Mouse (Mus musculus) hindbrain, embryonic 14.5 days (tissue): ENCODE data around the gene Cnot2. TPM values are rescaled to one million over a fixed set of nuclear protein-coding genes. Genes with fewer than 3 reads are reported as not detected.

Experiments
- ATAC-seq: fragments of 200-750 bp; cut with Nextera tagmentation; 2 replicates; pipeline ENCODE4 v1.8.0; 2017; ENCODE audit warnings: moderate number of reproducible peaks, mild to moderate bottlenecking, moderate TSS enrichment, moderate library complexity; ENCODE audit not compliant: low FRiP score
- DNase-seq: peaks from one replicate; pipeline ENCODE4 v3.0.0-alpha.2; 2015; ENCODE audit warnings: low spot score
- H3K27ac ChIP-seq: fragments of 300-500 bp; sonication (generic); 2 replicates; pipeline ENCODE4 v1.5.1; 2014; ENCODE audit warnings: mild to moderate bottlenecking, moderate library complexity
- H3K27me3 ChIP-seq: fragments of 300-500 bp; sonication (generic); 2 replicates; pipeline ENCODE4 v1.6.1; 2014; ENCODE audit warnings: mild to moderate bottlenecking, low read length, mixed read lengths; ENCODE audit not compliant: control insufficient read depth, insufficient read depth
- H3K36me3 ChIP-seq: fragments of 300-500 bp; sonication (generic); replicated peaks from 2 replicates; pipeline ENCODE4 v1.6.1; 2014; ENCODE audit not compliant: control insufficient read depth, insufficient read depth
- H3K4me1 ChIP-seq: fragments of 300-500 bp; sonication (generic); replicated peaks from 2 replicates; pipeline ENCODE4 v1.6.1; 2014; ENCODE audit warnings: antibody characterized with exemption, low read length, mixed read lengths; ENCODE audit not compliant: control insufficient read depth, insufficient read depth
- H3K4me2 ChIP-seq: fragments of 300-500 bp; sonication (generic); replicated peaks from 2 replicates; pipeline ENCODE4 v1.6.1; 2014; ENCODE audit warnings: mild to moderate bottlenecking, moderate library complexity
- H3K4me3 ChIP-seq: fragments of 300-500 bp; sonication (generic); replicated peaks from 2 replicates; pipeline ENCODE4 v1.5.1; 2014; ENCODE audit warnings: mild to moderate bottlenecking, low read length
- H3K9ac ChIP-seq: fragments of 300-500 bp; sonication (generic); 2 replicates; pipeline ENCODE4 v1.6.1; 2014
- H3K9me3 ChIP-seq: fragments of 300-500 bp; sonication (generic); 2 replicates; pipeline ENCODE4 v1.6.1; 2016; ENCODE audit warnings: low read length; ENCODE audit not compliant: control insufficient read depth
- WGBS: fragments of 180-500 bp; shearing (Covaris S2); extraction: QIAGEN DNeasy Blood & Tissue Kit; methylation state at CpG from one replicate; pipeline ENCODE4 v1.1.7; 2014; 5-methylcytosine and 5-hydroxymethylcytosine counted together
- polyA plus RNA-seq: library from polyadenylated mRNA; unstranded; fragments of >200 nt; fragmentation: Nextera tagmentation; extraction: Ambion mirVana; gene quantifications from 2 replicates; pipeline ENCODE4 v1.2.1, GENCODE M21; 2014

The Cnot2 gene
- polyA plus RNA-seq, 1 experiment from 2014 or later, result 94.4 TPM

- Histone ChIP-seq H3K27ac (no peak overlapping the region), H3K4me3 (no peak overlapping the region), H3K9me3 (no peaks in the 10 kb centered on the region), H3K36me3 (no peaks in the 10 kb centered on the region), H3K27me3 (no peaks in the 10 kb centered on the region), H3K9ac (no peak overlapping the region), H3K4me2 (no peak overlapping the region), H3K4me1 (no peaks in the 10 kb centered on the region)
- DNase-seq, result no peak
- no peak for ATAC-seq
- WGBS, result 76% methylated on average over 5 of the region's 5 CpGs
These were observed 40.6 kb downstream of the Cnot2 start for GRCm38 (mm10) chr10:116540750-116541149.

DNA sequence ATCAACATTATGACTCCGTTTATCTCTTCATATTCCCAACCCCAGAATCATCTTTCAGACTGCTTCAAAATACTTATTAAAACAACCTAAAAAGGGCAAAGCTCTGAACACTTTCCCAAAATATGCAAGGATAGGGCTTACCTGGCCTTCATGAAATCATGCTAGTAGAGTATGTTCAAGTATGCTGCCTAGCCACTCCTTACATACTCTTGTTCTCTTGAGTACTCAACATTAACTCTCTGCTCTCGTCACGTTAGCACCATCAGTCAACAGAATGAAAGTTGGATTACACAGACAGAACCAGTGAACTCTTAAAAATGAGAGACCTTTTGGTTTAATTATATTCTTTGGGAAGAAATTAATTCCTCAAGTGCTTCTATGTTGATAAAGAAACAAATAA, 43.8 kb downstream of the Cnot2 start:
- ATAC-seq (no peak), DNase-seq (no peak)
- Histone ChIP-seq H3K9me3 (no peaks in the 10 kb centered on the region), H3K9ac (no peak overlapping the region), H3K4me1 (0 out of 2 replicates have a peak, but pooled peaks cover 9% of the 10 kb centered on the region), H3K36me3 (no peaks in the 10 kb centered on the region), H3K27me3 (no peaks in the 10 kb centered on the region), H3K27ac (no peak overlapping the region), H3K4me3 (no peak overlapping the region), H3K4me2 (no peak overlapping the region)
- 95% methylated on average over 3 of the region's 3 CpGs for WGBS

DNA sequence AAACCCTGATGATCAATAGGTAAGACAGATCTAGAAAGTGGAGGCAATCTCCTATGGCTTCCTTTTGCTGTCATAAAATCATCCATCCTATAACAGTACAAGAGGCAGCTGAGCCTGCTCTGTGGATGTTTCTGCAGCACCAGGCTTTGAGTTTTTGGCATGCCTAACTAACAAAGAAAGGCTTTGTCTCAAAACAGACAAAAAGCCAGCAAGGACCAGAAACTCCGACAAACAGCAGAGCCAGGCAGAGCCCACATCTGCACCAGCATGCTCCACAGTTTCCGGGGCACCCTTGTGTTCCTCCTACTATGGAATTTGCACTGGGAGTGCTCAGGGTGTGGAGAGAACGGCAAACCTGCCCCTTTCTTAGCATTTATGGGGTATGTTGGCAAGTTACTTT, 47.0 kb downstream of the Cnot2 start:
- no peak for DNase-seq
- Histone ChIP-seq H3K9me3 (no peaks in the 10 kb centered on the region), H3K27me3 (no peaks in the 10 kb centered on the region), H3K4me3 (no peak overlapping the region), H3K36me3 (no peaks in the 10 kb centered on the region), H3K9ac (no peak overlapping the region), H3K27ac (peak overlapping the region; percentile 9), H3K4me1 (0 out of 2 replicates have a peak, but pooled peaks cover 9% of the 10 kb centered on the region), H3K4me2 (no peak overlapping the region)
- no peak for ATAC-seq
- WGBS, result 4% methylated on average over 3 of the region's 3 CpGs

- no peak overlapping the region for H3K4me3 ChIP-seq
- DNase-seq, result no peak
- H3K4me1 ChIP-seq, result 0 out of 2 replicates have a peak, but pooled peaks cover 9% of the 10 kb centered on the region
- H3K9ac ChIP-seq, result no peak overlapping the region
- H3K27me3 ChIP-seq, result no peaks in the 10 kb centered on the region
- no peak overlapping the region for H3K4me2 ChIP-seq
- H3K36me3 ChIP-seq, result no peaks in the 10 kb centered on the region
- WGBS, result 91% methylated on average over 3 of the region's 3 CpGs
- ATAC-seq, result no peak
- no peak overlapping the region for H3K27ac ChIP-seq
- H3K9me3 ChIP-seq, result no peaks in the 10 kb centered on the region
These were observed 48.8 kb downstream of the Cnot2 start for GRCm38 (mm10) chr10:116532561-116532960.

DNA sequence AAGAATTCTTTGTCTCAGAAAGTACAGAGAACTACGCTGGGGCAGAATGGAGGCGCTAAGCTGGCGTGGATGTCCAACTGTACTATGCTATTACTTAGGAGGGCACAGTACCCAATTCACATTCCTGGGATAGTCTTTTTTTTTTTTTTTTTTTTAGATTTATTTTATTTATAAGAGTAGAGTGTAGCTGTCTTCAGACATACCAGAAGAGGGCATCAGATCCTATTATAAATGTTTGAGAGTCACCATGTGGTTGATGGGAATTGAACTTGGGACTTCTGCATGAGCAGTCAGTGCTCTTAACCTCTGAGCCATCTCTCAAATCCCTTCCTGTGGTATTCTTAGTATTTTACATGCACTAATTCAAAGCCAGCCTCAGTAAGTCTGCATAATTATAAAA, 50.2 kb downstream of the Cnot2 start:
- Histone ChIP-seq H3K27me3 (no peaks in the 10 kb centered on the region), H3K36me3 (no peaks in the 10 kb centered on the region), H3K4me3 (no peak overlapping the region), H3K27ac (no peak overlapping the region), H3K4me2 (no peak overlapping the region), H3K9ac (no peak overlapping the region), H3K9me3 (no peaks in the 10 kb centered on the region), H3K4me1 (0 out of 2 replicates have a peak, but pooled peaks cover 9% of the 10 kb centered on the region)
- ATAC-seq, result no peak
- no peak for DNase-seq
- WGBS, result 93% methylated on average over 3 of the region's 3 CpGs

- H3K9me3 ChIP-seq, result no peaks in the 10 kb centered on the region
- H3K4me2 ChIP-seq, result no peak overlapping the region
- no peaks in the 10 kb centered on the region for H3K27me3 ChIP-seq
- H3K36me3 ChIP-seq, result no peaks in the 10 kb centered on the region
- no peak overlapping the region for H3K27ac ChIP-seq
- H3K4me1 ChIP-seq, result peaks cover 8% of the 10 kb centered on the region; the same call in 1 of the 2 replicates
- no peak for ATAC-seq
- H3K4me3 ChIP-seq, result no peak overlapping the region
- H3K9ac ChIP-seq, result no peak overlapping the region
- WGBS, result 96% methylated on average over 1 of the region's 1 CpGs
- DNase-seq, result no peak
These were observed 61.7 kb downstream of the Cnot2 start for GRCm38 (mm10) chr10:116519588-116519987.

GRCm38 (mm10) chr10:116515590-116515989, 65.7 kb downstream of the Cnot2 start:
- WGBS, result 89% methylated on average over 6 of the region's 6 CpGs
- H3K4me3 ChIP-seq, result no peak overlapping the region
- H3K36me3 ChIP-seq, result no peaks in the 10 kb centered on the region
- H3K4me2 ChIP-seq, result no peak overlapping the region
- DNase-seq (no peak), ATAC-seq (no peak)
- H3K4me1 ChIP-seq, result peaks cover 15% of the 10 kb centered on the region; the same call in 1 of the 2 replicates
- H3K27ac ChIP-seq, result no peak overlapping the region
- H3K27me3 ChIP-seq, result no peaks in the 10 kb centered on the region
- no peak overlapping the region for H3K9ac ChIP-seq
- H3K9me3 ChIP-seq, result no peaks in the 10 kb centered on the region

DNA sequence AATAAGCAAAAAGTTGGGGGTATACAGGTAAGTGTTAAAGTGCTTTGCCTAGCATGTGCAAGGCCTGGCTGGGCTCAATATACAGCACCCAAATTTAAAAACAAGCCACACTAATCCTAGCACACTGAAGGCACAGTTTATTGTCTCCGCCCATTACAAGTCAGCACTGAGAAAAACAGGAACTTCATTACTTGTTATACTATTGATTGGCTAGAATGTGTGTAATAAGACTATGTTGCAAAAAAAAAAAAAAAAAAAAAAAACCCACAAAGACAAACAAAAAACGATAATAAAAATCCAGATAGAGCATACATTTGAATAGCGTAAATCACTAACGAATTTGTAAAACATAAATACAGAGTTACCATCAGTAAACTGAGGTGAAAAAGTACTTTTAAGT, 66.2 kb downstream of the Cnot2 start:
- H3K27ac ChIP-seq, result no peak overlapping the region
- ATAC-seq, result no peak

GRCm38 (mm10) chr10:116513254-116513635, 68.1 kb downstream of the Cnot2 start:
- ATAC-seq, result no peak
- no peaks in the 10 kb centered on the region for H3K27me3 ChIP-seq
- H3K4me2 ChIP-seq, result no peak overlapping the region
- no peak for DNase-seq
- H3K9ac ChIP-seq, result no peak overlapping the region
- no peaks in the 10 kb centered on the region for H3K36me3 ChIP-seq
- H3K27ac ChIP-seq, result no peak overlapping the region
- H3K9me3 ChIP-seq, result no peaks in the 10 kb centered on the region
- no peak overlapping the region for H3K4me3 ChIP-seq
- peaks cover 10% of the 10 kb centered on the region; the same call in 1 of the 2 replicates for H3K4me1 ChIP-seq
- 43% methylated on average over 7 of the region's 7 CpGs for WGBS

More for the DNA sequence above, 66.2 kb downstream of the Cnot2 start:
- no peaks in the 10 kb centered on the region for H3K9me3 ChIP-seq
- H3K27me3 ChIP-seq, result no peaks in the 10 kb centered on the region
- no peaks in the 10 kb centered on the region for H3K36me3 ChIP-seq
- no peak overlapping the region for H3K4me3 ChIP-seq
- no peak for DNase-seq
- H3K4me1 ChIP-seq, result peaks cover 15% of the 10 kb centered on the region; the same call in 1 of the 2 replicates
- no peak overlapping the region for H3K4me2 ChIP-seq
- H3K9ac ChIP-seq, result no peak overlapping the region
- 99% methylated on average over 4 of the region's 4 CpGs for WGBS
